Mouse (Mus musculus): ENCODE measurements at regions not wholly inside any gene's neighbourhood (a gene's known extent, or its start where the extent isn't known, plus 50 kb on each side); places are given as distances from the start of the nearest gene placed in this dataset.

GRCm38 (mm10) chr5:119349395-119349794 is 321.1 kb upstream of the Tbx3 start:
- no peak for DNase-seq (ENCODE audit: low read depth, low spot score)

DNA sequence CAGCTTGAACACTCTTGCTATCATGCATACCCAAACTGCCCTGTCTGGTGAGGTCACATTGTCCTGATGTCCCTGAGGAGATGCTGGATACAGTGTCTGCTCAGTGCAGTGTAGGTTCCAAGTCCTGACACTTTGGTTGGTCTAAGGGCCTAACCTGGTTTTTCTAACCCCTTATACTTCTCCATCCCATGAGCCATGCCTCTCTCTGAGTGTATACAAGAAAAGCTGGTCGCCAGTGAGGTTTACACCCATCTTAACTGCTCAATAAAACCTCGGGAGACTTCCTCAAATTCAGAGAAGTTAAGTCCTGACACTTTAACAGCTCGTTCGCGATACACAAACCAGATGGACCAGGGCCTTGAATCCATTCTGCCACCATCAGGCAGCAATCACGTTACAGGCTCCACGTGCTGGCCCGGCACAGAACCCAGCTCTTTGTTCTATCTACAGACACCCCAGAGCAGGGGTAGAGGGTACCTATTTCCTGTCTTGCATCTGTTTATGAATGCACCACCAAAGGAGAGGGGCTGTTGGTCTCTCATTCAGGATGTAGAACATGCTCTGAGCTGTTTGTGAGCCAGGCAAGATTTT is 320.0 kb upstream of the Tbx3 start:
- no peak for DNase-seq (ENCODE audit: low read depth, low spot score)

- no peak for DNase-seq (ENCODE audit: low read depth, low spot score)
Measured at GRCm38 (mm10) chr5:119355471-119355870, 315.0 kb upstream of the Tbx3 start.

DNA sequence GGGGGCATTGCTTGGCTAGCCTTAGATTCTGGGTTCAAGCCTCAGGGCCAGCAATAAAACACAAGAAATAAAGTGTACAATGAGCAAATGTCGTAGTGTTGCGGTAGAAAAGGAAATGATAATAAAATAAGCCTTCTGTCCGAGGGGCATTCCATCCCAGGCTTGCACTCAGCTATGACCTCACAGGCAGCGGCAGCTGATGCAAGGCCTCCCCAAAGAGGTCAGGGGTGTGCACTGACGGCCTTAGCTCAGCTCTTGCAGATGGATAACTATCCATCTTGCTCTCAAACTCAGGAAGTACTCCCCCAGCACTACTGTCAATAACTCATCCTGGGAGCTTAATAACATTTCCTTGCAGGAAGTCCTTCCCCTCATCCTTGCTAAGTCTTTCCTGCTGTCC is 314.4 kb upstream of the Tbx3 start:
- DNase-seq (ENCODE audit: low read depth, low spot score), result no peak

GRCm38 (mm10) chr5:119359709-119360108 is 310.8 kb upstream of the Tbx3 start:
- DNase-seq (ENCODE audit: low read depth, low spot score), result no peak

- no peak for DNase-seq (ENCODE audit: low read depth, low spot score)
Measured at GRCm38 (mm10) chr5:119360351-119360750, 310.1 kb upstream of the Tbx3 start.

DNA sequence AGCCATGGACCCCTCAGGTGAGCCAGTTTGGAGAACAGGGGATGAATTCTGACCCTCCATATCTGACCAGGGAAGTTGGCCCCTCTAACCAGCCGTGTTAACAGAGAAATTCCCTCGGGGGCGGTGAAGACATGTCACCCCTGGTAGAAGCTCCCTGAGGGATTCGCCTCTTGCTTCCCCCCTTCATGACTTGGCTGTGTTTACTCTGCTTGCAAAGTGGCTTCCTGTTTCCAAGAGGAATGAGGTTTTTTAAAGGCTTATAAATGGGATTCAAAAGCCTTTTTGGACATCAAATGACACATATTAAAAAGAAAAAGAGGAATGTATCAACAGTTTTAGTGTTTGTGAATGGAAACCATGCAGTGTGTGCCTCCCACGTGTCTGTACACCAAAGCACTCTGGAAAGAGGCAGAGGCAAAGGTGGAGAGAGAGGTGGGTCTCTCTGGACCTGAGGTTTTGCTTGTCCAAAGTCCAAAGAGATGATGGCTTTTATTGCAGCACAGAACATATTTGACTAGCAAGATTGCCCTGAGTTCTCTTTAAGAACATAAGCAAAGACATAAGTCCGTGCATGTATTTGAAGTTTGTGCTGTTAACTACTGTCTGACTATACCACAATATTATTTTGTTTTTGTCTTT is 308.9 kb upstream of the Tbx3 start:
- no peak for DNase-seq (ENCODE audit: low read depth, low spot score)

GRCm38 (mm10) chr5:119362452-119362851 is 308.0 kb upstream of the Tbx3 start:
- no peak for DNase-seq (ENCODE audit: low read depth, low spot score)

DNA sequence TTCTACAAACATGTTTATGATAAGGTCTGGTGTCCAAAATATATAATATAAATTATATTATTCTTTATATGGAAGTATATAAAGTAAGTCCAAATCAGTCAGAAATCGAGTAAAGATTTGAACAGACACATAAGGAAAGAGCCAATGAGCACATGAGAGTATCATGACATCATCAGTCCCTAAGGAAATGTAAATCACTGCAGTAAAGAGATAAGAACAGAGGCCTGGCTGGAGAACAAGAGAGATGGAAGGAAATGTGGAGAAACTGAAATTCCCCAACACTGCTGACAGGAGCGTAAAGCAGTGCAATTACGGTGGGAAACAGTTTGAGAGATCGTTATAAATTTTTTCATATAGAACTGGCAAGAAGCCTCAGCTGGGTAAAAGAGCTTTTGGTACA is 306.2 kb upstream of the Tbx3 start:
- no peak for DNase-seq (ENCODE audit: low read depth, low spot score)

DNA sequence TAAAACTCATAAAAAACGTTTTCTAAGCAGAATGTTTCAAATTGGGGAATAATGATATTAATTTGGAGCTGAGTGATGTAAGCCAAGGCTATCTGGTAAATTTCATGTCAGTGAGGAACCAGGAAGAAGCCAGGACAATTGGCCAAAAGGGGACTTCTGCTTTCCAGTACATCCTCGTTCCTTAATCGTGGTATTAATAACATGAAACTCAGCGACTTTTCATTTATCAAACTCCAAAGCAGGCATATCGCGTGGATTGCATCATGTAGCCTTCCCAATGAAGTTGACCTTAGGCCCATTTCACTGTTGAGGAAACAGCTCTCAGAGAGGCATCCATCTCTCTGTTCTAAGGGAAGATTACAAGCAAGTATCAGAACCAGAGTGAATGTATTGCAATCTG is 305.3 kb upstream of the Tbx3 start:
- no peak for DNase-seq (ENCODE audit: low read depth, low spot score)

DNA sequence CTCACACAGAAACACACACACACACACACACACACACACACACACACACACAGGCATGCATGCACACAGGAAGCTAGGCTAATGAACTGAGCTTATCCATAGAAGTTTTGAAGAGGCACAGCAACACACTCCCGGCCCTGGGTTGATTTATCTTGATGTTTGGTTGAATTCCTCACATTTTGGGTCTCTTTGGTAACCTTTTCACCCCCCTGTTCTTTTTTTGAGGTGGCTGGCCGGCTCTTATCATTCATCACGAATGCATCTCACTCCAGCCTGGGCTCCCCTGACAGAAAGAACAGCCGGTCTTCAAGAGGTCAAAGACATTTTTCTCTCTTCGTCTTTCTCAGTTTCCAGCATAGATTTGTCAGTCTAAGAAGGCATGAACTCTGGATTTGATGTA is 304.2 kb upstream of the Tbx3 start:
- DNase-seq (ENCODE audit: low read depth, low spot score), result no peak

- DNase-seq (ENCODE audit: low read depth, low spot score), result no peak
Measured at GRCm38 (mm10) chr5:119370481-119370880, 300.0 kb upstream of the Tbx3 start.

- DNase-seq (ENCODE audit: low read depth, low spot score), result no peak
Measured at GRCm38 (mm10) chr5:119370931-119371330, 299.5 kb upstream of the Tbx3 start.

DNA sequence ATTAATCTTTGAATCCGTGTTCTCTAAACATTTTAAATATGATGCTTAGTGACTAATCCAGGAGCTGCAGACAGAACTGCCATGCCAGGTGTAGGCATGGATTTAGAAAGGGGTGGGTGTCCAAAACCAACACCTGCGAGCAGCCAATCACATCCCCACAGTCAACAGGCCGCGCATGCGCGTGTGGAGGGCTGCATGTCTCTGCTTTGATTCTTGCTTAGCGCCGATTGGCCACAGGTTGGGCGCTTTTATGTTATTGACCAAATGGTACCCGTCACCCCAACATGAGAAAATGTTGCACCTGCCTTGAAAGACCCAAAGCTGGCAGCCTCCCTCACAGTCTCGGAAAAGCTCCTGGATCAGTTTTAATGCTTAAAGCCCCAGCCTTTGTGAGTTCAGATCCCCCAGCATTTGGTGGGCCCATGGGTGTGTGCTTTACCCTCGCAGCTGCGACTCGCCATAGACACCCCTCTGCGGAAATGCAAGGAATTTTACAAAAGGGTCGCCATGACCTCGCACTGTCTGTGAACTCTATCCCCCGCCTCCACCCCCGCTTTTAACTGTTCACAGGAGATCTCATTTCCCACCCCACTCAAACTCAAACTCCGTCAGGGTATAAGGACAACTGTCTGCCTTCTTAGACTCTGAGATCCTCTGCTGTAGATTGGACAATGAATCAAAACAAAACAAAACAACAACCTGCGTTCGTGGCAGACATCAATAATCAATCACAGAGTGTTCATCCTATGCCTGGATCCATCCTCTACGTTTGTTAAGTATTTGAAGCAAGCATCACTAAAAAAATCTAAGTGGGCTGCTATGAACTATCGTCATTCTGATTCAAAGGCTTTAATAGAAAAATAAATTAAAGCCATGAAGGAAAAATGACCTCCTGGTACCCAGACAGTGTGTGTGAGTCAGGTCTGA is 296.4 kb upstream of the Tbx3 start:
- DNase-seq (ENCODE audit: low read depth, low spot score), result no peak

- no peak for DNase-seq (ENCODE audit: low read depth, low spot score)
Measured at GRCm38 (mm10) chr5:119374861-119375260, 295.6 kb upstream of the Tbx3 start.

GRCm38 (mm10) chr5:119378261-119378660 is 292.2 kb upstream of the Tbx3 start:
- DNase-seq (ENCODE audit: low read depth, low spot score), result no peak

- DNase-seq (ENCODE audit: low read depth, low spot score), result no peak
Measured at GRCm38 (mm10) chr5:119379915-119380432, 290.5 kb upstream of the Tbx3 start.

- DNase-seq (ENCODE audit: low read depth, low spot score), result no peak
Measured at GRCm38 (mm10) chr5:119381495-119381894, 289.0 kb upstream of the Tbx3 start.

DNA sequence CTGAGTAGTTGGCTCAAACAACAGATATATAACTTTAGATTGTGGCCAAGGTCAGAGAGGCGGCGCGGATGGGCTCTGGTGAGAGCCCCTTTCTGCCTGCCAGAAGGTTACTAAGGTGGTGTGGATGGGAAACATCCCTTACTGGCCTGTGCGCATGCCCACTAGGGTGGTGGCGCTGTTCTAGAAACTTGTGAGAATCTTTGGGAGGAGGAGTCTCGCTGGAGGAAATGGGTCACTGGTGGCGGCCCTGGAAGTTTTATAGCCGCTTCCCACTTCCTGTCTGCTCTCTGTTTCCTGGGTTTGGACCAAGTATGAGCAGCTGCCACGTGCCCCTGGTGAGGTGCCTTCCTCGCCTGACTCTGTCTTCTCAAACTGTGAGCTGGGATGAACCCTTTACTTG is 285.0 kb upstream of the Tbx3 start:
- DNase-seq (ENCODE audit: low read depth, low spot score), result no peak

DNA sequence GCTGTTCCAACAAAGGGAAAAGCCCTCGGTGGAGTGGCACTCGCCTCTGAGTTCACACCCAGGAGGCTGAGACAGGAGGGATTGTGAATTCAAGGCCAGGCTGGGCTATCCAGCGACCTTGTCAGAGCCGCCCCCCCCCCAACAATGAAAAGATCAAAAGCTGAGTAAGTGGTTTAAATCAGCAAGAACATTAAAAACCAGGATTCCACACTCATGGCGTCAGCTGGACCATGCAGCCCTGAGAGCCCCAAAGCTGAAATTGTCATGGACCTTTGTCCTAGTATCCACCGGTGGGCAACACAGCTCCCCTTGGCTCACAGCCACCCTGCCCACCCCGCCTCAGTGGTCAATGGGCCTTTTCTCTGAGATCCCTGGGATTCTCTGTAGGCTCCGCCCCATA is 283.6 kb upstream of the Tbx3 start:
- no peak for DNase-seq (ENCODE audit: low read depth, low spot score)

- DNase-seq (ENCODE audit: low read depth, low spot score), result no peak
Measured at GRCm38 (mm10) chr5:119387261-119387660, 283.2 kb upstream of the Tbx3 start.

DNA sequence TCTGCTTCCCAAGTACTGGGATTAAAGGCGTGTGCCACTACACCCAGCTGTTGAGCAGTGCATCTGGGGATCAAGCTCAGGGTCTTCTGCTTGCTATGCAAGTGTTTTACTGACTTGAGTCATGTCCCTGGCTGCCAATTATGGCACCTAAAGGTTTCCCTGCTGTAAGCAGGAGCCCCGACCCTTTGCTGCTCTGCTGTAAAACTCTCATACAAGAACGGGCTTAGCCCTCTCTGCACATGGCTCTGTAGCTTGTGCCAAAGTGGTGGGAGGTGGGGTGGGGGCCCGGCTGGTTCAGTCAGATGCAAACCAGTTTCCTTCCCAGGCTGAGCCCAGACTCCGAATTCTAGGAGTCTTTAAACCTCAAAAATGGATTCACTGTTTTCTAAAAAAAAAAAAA is 281.6 kb upstream of the Tbx3 start:
- no peak for DNase-seq (ENCODE audit: low read depth, low spot score)

DNA sequence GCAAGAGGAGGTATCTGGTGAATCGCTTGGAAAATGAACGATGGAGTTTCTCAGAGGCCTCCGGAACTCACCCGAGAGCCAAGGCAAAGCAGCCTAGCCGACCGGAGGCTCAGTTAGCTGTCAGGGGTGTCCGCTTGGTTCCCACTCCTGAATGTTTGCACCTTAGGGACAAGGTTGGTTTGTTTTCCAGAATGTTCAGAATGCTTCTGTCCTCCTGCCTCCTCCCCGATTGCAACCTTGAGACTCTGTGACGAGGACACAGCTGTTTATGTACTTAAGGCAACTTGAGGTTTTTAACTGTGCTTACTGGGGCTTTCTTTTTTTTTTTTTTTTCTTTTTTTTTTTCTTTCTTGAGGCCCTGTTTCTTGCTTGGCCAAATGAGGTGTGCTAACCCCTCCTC is 281.1 kb upstream of the Tbx3 start:
- DNase-seq (ENCODE audit: low read depth, low spot score), result no peak

All from WW6 (cell line).